Mouse (Mus musculus) cerebral cortex, adult 2 months (tissue): ENCODE data around the gene Stbd1.

Source experiments
- WGBS: fragments of 180-500 bp; shearing (Covaris S2); methylation state at CpG from one replicate; pipeline ENCODE4 v1.1.7; 2018; 5-methylcytosine and 5-hydroxymethylcytosine counted together

Stbd1 gene

GRCm38 (mm10) chr5:92602691-92603690, at the start of gene Stbd1:
TSS of gene Stbd1 (plus strand) at chr5:92603041.
- WGBS: 2% methylated on average over 69 of the region's 69 CpGs

- 64% methylated on average over 3 of the region's 3 CpGs for WGBS
These were observed 48.9 kb upstream of the Stbd1 start for GRCm38 (mm10) chr5:92553939-92554338.

DNA sequence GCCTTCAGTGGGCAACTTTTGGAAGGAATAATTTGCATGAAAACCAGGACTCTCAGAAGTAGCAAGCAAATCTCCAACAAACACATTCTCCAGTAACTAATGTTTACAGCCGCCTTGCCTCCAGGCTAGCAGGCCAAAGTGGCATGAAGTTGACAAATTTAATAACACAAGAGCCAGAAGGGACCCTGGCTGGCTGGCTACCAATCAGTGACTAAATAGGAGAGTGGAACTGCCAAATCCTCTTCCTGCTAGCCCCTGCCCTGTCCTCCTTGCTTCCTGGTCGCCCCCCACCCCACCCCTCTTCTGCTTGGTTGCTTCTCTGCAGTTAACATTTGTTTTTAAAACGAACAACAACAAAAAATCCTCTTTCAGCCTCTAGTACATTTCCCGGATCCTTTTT, 48.4 kb upstream of the Stbd1 start:
- 48% methylated on average over 4 of the region's 4 CpGs for WGBS

GRCm38 (mm10) chr5:92554891-92555511, 47.8 kb upstream of the Stbd1 start, which contains the start of gene Fam47e:
TSS of gene Fam47e (plus strand) at chr5:92555069.
- 35% methylated on average over 16 of the region's 16 CpGs for WGBS

DNA sequence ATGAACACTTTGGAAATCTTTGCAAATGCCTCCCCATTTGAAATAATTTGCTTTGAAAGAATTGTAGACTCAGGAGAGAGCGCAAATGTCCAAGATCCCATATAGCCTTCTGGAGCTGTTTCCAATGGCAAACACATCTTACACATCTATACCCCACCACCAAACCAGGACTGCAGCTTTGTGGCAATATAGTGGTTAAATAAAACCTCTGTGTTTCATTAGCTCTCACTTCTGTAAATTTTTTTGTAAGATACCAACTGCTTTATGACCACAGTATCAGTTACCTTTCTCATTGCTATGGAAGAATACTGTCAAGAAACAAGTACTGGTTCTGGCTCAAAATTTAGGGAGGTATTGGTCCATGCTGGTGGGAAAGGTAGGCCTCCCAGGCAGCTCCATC, 46.9 kb upstream of the Stbd1 start:
- WGBS: 100% methylated on average over 1 of the region's 1 CpGs

DNA sequence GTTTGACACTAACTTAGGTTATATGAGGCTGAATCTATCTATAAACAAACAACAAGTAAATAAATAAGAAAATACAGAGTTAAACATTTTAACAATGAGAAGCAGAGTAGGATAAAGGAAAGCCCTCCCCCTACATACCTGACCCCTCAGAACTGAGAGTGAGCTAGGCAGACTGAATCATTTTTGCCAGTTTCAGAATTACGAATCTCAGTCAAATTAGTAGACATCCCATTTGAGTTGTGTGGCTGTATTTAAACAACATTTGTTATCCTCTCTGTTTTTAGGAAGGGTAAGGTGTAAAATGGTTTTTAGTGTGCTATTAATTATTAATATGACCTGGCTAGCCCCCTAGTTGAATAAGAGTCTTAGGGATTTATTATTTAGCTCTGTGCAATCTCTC, 45.3 kb upstream of the Stbd1 start:
- WGBS: 98% methylated on average over 1 of the region's 1 CpGs

DNA sequence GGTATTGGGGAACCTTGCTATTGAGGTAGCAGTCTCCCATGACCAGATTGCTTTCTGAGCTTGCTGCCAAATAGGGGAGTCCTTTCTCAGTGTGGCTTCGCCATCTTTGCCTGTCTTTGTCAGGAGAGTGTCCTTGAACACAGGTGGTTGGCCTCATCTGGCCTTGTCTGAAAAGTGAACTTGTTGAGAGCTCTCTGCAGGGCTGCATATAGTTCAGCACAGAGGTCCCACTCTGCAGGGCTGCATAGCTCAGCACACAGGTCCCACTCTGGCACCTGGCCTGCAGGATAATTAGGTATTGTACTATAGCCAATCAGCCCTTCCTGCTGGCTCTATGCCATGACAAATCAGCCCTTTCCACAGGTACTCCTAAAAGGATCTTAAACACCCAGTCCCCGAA, 42.6 kb upstream of the Stbd1 start:
- WGBS: 88% methylated on average over 2 of the region's 2 CpGs

GRCm38 (mm10) chr5:92562002-92562401, 40.8 kb upstream of the Stbd1 start:
- 83% methylated on average over 13 of the region's 13 CpGs for WGBS

DNA sequence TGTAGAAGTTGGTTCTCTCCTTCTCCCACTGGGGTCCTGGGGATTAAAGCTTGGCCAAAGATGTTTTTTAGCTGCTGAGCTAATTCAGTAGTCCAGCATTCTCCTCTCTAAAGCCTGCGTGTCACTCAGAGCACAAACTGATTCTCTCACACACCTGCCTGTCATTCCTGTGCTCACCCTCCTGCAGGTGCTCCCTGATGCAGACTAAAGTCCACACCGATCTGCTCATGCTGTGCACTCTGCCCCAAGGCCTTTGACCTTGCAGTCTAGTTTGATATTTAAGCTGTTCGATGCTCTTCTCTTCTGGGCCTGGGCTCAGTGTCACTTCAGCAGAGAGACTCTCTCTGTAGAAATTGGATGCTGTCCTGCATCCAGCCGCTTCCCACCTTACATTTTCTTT, 31.6 kb upstream of the Stbd1 start:
- 94% methylated on average over 4 of the region's 4 CpGs for WGBS

GRCm38 (mm10) chr5:92579559-92579958, 23.3 kb upstream of the Stbd1 start:
- 89% methylated on average over 14 of the region's 14 CpGs for WGBS

GRCm38 (mm10) chr5:92585932-92586331, 16.9 kb upstream of the Stbd1 start:
- 78% methylated on average over 10 of the region's 10 CpGs for WGBS

DNA sequence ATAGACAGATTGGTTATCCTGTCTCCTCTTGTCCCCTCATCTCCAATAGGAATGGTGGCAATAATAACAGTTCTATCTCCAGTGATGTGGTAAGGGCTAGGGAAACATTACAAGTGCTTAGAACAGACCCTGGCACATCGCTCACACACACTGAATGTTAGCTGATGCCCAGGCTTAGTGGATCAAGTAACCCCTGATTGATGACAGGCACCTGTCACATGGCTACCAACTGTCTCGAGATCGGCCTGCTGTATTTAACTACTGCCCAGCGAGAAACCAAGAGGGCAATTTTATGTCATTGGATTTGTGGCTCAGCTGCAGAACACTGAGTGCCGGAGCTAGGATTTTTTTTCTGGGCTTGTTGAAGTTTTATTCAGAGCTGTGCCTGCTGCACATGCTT, 7.8 kb upstream of the Stbd1 start:
- 88% methylated on average over 5 of the region's 5 CpGs for WGBS

- 94% methylated on average over 8 of the region's 8 CpGs for WGBS
These were observed 6.0 kb upstream of the Stbd1 start for GRCm38 (mm10) chr5:92596865-92597264.

DNA sequence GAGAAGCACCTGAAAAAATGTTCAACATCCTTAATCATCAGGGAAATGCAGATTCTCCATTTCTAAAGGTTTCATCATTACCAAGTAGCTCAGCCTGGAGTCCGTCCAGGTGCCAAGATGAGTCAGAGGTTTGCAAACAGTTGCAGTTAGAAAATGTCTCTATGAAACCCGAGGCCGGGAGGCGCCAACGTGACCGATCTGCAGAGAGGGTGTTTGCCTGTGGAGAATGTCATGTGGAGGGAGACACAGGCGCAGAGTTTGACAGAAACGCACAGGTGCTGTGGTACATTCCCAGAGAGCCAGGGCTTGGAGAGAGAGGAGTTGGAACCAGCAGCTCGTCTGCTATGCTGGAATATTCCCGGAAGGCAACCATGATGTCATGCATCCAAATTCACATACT, 3.8 kb upstream of the Stbd1 start:
- WGBS: 55% methylated on average over 10 of the region's 10 CpGs

- 48% methylated on average over 10 of the region's 10 CpGs for WGBS
These were observed 1.8 kb downstream of the Stbd1 start for GRCm38 (mm10) chr5:92604452-92605247.

- 92% methylated on average over 5 of the region's 5 CpGs for WGBS
These were observed 4.8 kb downstream of the Stbd1 start for GRCm38 (mm10) chr5:92607492-92608229.

DNA sequence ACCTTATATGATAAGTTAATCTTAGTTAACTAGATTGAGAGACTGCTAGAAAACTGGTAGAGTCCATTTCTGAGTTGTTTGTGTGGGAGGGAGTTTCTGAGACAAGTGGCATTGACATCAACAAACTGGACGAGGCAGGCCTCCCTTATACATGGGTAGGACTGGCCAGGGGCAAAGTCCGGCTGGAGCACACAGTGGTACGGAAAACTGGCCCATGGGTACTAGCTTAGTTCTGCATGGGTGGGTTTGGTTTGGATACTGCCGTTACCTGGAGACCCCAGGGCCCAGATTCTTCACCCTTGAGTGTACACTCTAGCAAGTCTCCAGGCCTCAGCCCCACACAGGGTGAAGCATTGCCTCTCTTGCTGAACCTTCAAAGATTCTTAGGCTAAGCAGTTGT, 9.9 kb downstream of the Stbd1 start:
- WGBS: 96% methylated on average over 4 of the region's 4 CpGs

DNA sequence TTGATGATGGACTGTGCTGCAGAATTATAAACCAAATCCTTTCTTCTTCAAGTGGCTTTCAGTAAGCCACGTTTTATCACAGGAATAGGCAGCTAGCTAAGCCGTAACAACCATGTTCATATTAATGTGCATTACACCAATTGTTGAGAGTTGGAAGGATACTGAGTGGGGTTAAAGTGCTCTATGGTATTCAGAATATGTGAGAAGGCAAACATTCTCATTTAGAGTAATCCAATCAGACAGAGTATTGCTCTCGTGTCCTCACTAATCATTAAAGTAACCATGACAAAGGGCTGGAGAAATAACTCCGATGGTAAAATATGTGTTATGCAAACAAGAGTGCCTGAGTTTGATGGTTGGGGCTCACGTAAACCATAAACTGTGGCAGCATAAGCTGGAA, 19.0 kb downstream of the Stbd1 start:
- 84% methylated on average over 5 of the region's 5 CpGs for WGBS

GRCm38 (mm10) chr5:92627896-92628295, 25.1 kb downstream of the Stbd1 start:
- 85% methylated on average over 7 of the region's 7 CpGs for WGBS

DNA sequence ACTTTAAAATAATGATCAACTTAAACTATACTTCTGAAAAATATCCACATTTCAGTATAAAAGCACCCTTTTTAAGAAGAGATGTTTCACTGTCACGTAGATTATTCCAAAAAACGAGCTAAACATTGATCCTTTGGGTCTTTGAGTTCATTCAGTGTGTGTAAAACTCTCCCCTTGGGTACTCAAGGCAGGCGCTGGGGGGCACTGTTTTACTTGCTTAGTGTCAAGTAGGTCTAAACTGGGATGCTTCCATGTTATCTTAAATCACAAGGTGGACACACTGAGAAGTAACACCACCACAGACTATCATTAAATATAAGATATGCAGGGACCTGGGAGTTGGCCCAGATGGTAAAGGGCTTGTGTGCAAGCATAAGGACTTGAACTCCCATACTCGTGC, 30.7 kb downstream of the Stbd1 start:
- WGBS: 73% methylated on average over 4 of the region's 4 CpGs

GRCm38 (mm10) chr5:92634916-92635315, 32.1 kb downstream of the Stbd1 start:
- WGBS: 76% methylated on average over 3 of the region's 3 CpGs
